Mouse (Mus musculus) megakaryocyte, embryonic 14.5 days (primary cell): ENCODE measurements around the gene Gm29776. TPM values are rescaled to one million over a fixed set of nuclear protein-coding genes. Genes with fewer than 3 reads are reported as not detected.

Experiments
- H3K27me3 ChIP-seq: replicated peaks from 2 replicates; pipeline ENCODE3; 2012; ENCODE audit warnings: inconsistent platforms
- H3K36me3 ChIP-seq: replicated peaks from 2 replicates; pipeline ENCODE3; 2012; ENCODE audit warnings: low read length, inconsistent platforms, mixed read lengths
- H3K4me1 ChIP-seq: 2 replicates; pipeline ENCODE4 v1.6.1; 2012; ENCODE audit warnings: inconsistent platforms
- H3K4me3 ChIP-seq: replicated peaks from 2 replicates; pipeline ENCODE3; 2012; ENCODE audit warnings: moderate library complexity, mild to moderate bottlenecking, inconsistent platforms
- H3K9me3 ChIP-seq: 2 replicates; pipeline ENCODE4 v1.6.1; 2012; ENCODE audit warnings: inconsistent platforms
- FLI1 ChIP-seq: IDR thresholded peaks from 2 replicates; pipeline ENCODE4 v1.6.1; 2012; ENCODE audit warnings: low read length, inconsistent platforms, mixed read lengths
- GATA1 ChIP-seq: IDR thresholded peaks from 3 replicates; pipeline ENCODE4 v1.6.1; 2012; ENCODE audit warnings: mixed read lengths, low read length, inconsistent platforms, borderline replicate concordance
- polyA plus RNA-seq: library from polyadenylated mRNA; stranded (reverse); fragments of >175 nt; gene quantifications from 2 replicates; pipeline ENCODE4 v1.2.3, GENCODE M21; 2012; ENCODE audit warnings: low replicate concordance; ENCODE audit not compliant: insufficient read depth

Gm29776 gene
- polyA plus RNA-seq, 1 experiment: not detected

- Histone ChIP-seq H3K27me3 (peaks cover 20% of the 10 kb centered on the region), H3K9me3 (no peaks in the 10 kb centered on the region), H3K4me3 (no peak overlapping the region), H3K36me3 (peaks cover 74% of the 10 kb centered on the region), H3K4me1 (peaks cover 41% of the 10 kb centered on the region)
- TF ChIP-seq GATA1 (no peak), FLI1 (no peak)
These were observed 54.3 kb downstream of the Gm29776 start for GRCm38 (mm10) chr14:54644294-54644693.

- Histone ChIP-seq H3K4me3 (no peak overlapping the region), H3K27me3 (peaks cover 31% of the 10 kb centered on the region), H3K9me3 (no peaks in the 10 kb centered on the region), H3K36me3 (peaks cover 65% of the 10 kb centered on the region), H3K4me1 (peaks cover 31% of the 10 kb centered on the region)
- TF ChIP-seq FLI1: no peak
These were observed 55.6 kb downstream of the Gm29776 start for GRCm38 (mm10) chr14:54643011-54643410.

Other genes with a start within 250 kb of the Gm29776 start
- 312 and 469 TPM in 2 replicates for gene Lrp10, start 234.7 kb downstream of the Gm29776 start, polyA plus RNA-seq
- gene Rem2, start 222.7 kb downstream of the Gm29776 start, polyA plus RNA-seq: 0.30 and 2.1 TPM in 2 replicates
- gene Prmt5, start 181.3 kb downstream of the Gm29776 start, polyA plus RNA-seq: 45.3 and 47.2 TPM in 2 replicates
- gene Haus4, start 144.2 kb downstream of the Gm29776 start, polyA plus RNA-seq: 1.1 and 21.3 TPM in 2 replicates
- gene Ajuba, start 121.3 kb downstream of the Gm29776 start, polyA plus RNA-seq: 1.0 and 2.6 TPM in 2 replicates
- 13.3 and 53.7 TPM in 2 replicates for gene 4931414P19Rik, start 92.8 kb downstream of the Gm29776 start, polyA plus RNA-seq
- gene Psmb5, start 80.8 kb downstream of the Gm29776 start, polyA plus RNA-seq: 120 and 327 TPM in 2 replicates
- not detected in 2 replicates for gene Psmb11, start 77.4 kb downstream of the Gm29776 start, polyA plus RNA-seq
- gene Gm17606, start 57.9 kb downstream of the Gm29776 start, polyA plus RNA-seq: not detected in 2 replicates
- gene Cdh24, start 57.5 kb downstream of the Gm29776 start, polyA plus RNA-seq: 2.7 and 5.5 TPM in 2 replicates
- 28.9 and 131 TPM in 2 replicates for gene 1700123O20Rik, start 12.6 kb downstream of the Gm29776 start, polyA plus RNA-seq
- 85.2 and 218 TPM in 2 replicates for gene Acin1, start 11.9 kb downstream of the Gm29776 start, polyA plus RNA-seq
- gene Cebpe, start 13.3 kb upstream of the Gm29776 start, polyA plus RNA-seq: 17.3 TPM in 1 of 2 replicates, not detected in the other
- 4.4 and 13.9 TPM in 2 replicates for gene Slc7a8, start 83.1 kb upstream of the Gm29776 start, polyA plus RNA-seq
- not detected in 2 replicates for gene Rnf212b, start 115.3 kb upstream of the Gm29776 start, polyA plus RNA-seq
- 1.6 and 2.1 TPM in 2 replicates for gene Homez, start 172.1 kb upstream of the Gm29776 start, polyA plus RNA-seq
- gene Ppp1r3e, start 178.7 kb upstream of the Gm29776 start, polyA plus RNA-seq: 1.7 and 2.8 TPM in 2 replicates
- 15.0 and 39.5 TPM in 2 replicates for gene Bcl2l2, start 184.5 kb upstream of the Gm29776 start, polyA plus RNA-seq
- gene Gm20521, start 184.6 kb upstream of the Gm29776 start, polyA plus RNA-seq: 1.6 TPM in 1 of 2 replicates, not detected in the other
- gene Pabpn1, start 193.7 kb upstream of the Gm29776 start, polyA plus RNA-seq: 94.8 and 258 TPM in 2 replicates
- gene Slc22a17, start 214.3 kb upstream of the Gm29776 start, polyA plus RNA-seq: 0.93 and 1.1 TPM in 2 replicates
- not detected in 2 replicates for gene Efs, start 227.3 kb upstream of the Gm29776 start, polyA plus RNA-seq
- gene Il25, start 233.9 kb upstream of the Gm29776 start, polyA plus RNA-seq: not detected in 2 replicates
- gene Cmtm5, start 237.4 kb upstream of the Gm29776 start, polyA plus RNA-seq: not detected in 2 replicates